Mouse (Mus musculus) megakaryocyte, embryonic 14.5 days (primary cell): ENCODE data around the gene Timeless. TPM values are rescaled to one million over a fixed set of nuclear protein-coding genes. Genes with fewer than 3 reads are reported as not detected.
"Not testable (repeated sequence)": the region's sequence is repeated elsewhere in the genome, so short reads cannot be mapped to it uniquely, and the experiment has no call there.

Experiments
- H3K27me3 ChIP-seq: replicated peaks from 2 replicates; pipeline ENCODE3; 2012; ENCODE audit warnings: inconsistent platforms
- H3K36me3 ChIP-seq: replicated peaks from 2 replicates; pipeline ENCODE3; 2012; ENCODE audit warnings: low read length, inconsistent platforms, mixed read lengths
- H3K4me1 ChIP-seq: 2 replicates; pipeline ENCODE4 v1.6.1; 2012; ENCODE audit warnings: inconsistent platforms
- H3K4me3 ChIP-seq: replicated peaks from 2 replicates; pipeline ENCODE3; 2012; ENCODE audit warnings: moderate library complexity, mild to moderate bottlenecking, inconsistent platforms
- H3K9me3 ChIP-seq: 2 replicates; pipeline ENCODE4 v1.6.1; 2012; ENCODE audit warnings: inconsistent platforms
- FLI1 ChIP-seq: IDR thresholded peaks from 2 replicates; pipeline ENCODE4 v1.6.1; 2012; ENCODE audit warnings: low read length, inconsistent platforms, mixed read lengths
- GATA1 ChIP-seq: IDR thresholded peaks from 3 replicates; pipeline ENCODE4 v1.6.1; 2012; ENCODE audit warnings: mixed read lengths, low read length, inconsistent platforms, borderline replicate concordance
- polyA plus RNA-seq: library from polyadenylated mRNA; stranded (reverse); fragments of >175 nt; gene quantifications from 2 replicates; pipeline ENCODE4 v1.2.3, GENCODE M21; 2012; ENCODE audit warnings: low replicate concordance; ENCODE audit not compliant: insufficient read depth

Gene Timeless
- polyA plus RNA-seq, 1 experiment = 8.3 TPM

DNA sequence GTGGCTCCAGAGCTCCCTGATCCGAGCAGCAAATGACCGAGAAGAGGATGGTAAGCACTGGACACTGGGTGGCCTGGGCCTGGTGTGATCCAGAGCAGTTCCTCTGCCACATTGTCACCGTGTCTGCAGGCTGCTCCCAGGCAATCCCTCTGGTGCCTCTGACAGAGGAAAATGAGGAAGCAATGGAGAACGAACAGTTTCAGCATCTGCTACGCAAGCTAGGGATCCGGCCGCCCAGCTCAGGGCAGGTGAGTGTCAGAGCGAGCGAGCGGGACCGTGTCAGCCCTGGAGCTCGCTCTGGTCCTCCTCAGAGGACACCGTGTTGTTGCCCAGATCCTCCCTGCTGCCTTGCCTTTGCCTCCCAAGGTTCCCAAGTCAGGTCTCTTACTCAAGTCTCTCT, 18.7 kb downstream of the Timeless start:
- peaks cover 73% of the 10 kb centered on the region for H3K36me3 ChIP-seq
- no peak overlapping the region for H3K4me3 ChIP-seq
- no peaks in the 10 kb centered on the region for H3K9me3 ChIP-seq
- no peaks in the 10 kb centered on the region for H3K27me3 ChIP-seq
- peaks cover 7% of the 10 kb centered on the region; the same call in 1 of the 2 replicates for H3K4me1 ChIP-seq
- TF ChIP-seq FLI1 (no peak), GATA1 (no peak)

DNA sequence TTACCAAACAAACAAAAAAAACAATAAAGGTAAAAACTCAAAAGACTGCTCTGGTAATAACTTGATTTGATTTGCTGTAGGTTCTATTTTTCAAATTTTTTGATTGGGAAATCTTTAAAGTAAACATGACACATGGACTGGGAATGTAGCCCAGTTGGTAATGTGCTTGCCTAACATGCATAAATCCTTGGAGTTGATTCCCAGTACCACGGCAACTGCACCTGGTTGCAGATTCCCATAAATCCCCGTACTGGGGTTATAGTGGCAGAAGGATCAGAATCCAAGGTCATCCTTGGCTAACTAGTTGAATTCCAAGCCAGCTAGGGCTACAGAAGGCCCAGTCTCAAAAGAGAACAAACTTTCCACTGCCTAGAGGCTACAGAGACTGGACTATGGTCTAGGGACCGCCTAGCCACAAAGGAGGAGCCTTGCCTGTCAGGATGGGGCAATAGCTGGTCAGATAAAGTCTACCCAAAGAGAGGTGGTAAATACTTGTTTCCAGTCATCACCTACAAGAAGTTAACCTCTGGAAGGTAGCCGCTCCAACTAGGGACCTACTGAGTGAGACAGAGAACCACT, 21.9 kb downstream of the Timeless start, which contains the start of gene Apon:
TSS of gene Apon (plus strand) at position 420 of the 579 bp plus-strand sequence.
- Histone ChIP-seq H3K27me3 (no peaks in the 10 kb centered on the region), H3K4me3 (no peak within 1 kb of the TSS), H3K4me1 (peaks cover 1% of the 10 kb centered on the region), H3K9me3 (no peaks in the 10 kb centered on the region), H3K36me3 (peaks cover 42% of the 10 kb centered on the region)
- TF ChIP-seq FLI1 (no peak), GATA1 (no peak)

DNA sequence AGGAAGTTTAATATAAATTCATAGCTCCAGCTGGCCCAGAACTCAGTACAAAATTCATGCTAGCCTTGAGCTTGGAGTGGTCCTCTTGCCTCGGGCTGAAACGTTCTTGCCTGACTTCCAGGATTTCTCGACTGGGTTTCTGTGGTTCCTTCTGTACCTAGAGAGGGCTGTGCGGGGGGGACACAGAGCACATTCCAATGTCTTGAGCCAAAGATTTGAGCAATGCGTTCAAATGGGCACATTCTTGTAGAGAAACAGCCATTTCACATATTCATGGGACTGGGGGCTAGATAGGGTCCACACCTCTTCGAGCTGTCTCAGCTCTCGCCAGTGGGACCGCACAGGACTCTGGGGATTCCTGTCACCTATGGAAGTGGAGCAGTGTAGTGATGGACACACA, 24.1 kb downstream of the Timeless start:
- no peak for TF ChIP-seq GATA1
- TF ChIP-seq FLI1 = no peak
- Histone ChIP-seq H3K36me3 (peaks cover 21% of the 10 kb centered on the region), H3K27me3 (no peaks in the 10 kb centered on the region), H3K9me3 (no peaks in the 10 kb centered on the region), H3K4me3 (no peak overlapping the region), H3K4me1 (peaks cover 13% of the 10 kb centered on the region)

DNA sequence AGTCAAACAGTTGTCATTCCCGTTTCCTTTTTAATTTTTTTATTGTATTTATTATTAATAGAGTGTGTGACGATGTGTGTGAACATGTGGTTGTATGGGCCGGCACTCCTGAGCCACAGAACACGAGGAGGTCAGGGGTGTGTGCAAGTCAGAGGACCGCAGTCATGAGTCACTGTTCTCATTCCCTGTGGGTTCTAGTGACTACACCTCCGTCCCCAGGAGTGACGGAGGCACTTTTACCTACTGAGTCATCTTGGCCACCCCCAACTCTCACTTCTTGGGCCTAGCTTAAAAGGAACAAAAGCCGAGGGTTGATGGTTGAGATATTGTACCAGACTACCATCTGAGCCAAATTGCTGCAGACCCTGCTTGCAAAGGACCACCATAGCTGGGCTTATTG, 24.5 kb downstream of the Timeless start:
- no peaks in the 10 kb centered on the region for H3K9me3 ChIP-seq
- H3K36me3 ChIP-seq = peaks cover 17% of the 10 kb centered on the region
- H3K4me1 ChIP-seq = peaks cover 13% of the 10 kb centered on the region
- no peak for TF ChIP-seq FLI1
- no peak for TF ChIP-seq GATA1
- no peak overlapping the region for H3K4me3 ChIP-seq
- no peaks in the 10 kb centered on the region for H3K27me3 ChIP-seq

DNA sequence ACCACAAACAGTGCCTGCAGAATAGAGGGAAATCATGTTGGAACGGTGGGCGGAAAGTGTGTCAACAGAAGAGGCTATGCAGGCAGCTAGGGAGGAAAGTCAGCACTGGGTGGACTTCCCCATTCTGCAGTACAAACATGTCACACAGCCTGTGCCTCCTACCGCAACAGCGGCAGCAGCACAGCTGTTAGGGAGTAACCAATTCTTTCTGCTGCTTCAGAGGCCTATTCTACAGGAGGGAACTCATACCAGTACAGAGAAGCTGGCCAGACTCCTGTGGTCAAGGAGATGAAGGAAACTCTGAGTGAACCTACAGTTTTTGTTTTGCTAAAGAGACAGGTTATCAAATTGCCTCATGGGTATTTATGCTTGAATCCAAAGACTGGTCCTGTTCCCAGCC, 27.1 kb downstream of the Timeless start:
- Histone ChIP-seq H3K9me3 (no peaks in the 10 kb centered on the region), H3K36me3 (no peaks in the 10 kb centered on the region), H3K4me3 (peak overlapping the region; percentile 42), H3K4me1 (peaks cover 21% of the 10 kb centered on the region), H3K27me3 (no peaks in the 10 kb centered on the region)
- TF ChIP-seq GATA1 (no peak), FLI1 (no peak)

DNA sequence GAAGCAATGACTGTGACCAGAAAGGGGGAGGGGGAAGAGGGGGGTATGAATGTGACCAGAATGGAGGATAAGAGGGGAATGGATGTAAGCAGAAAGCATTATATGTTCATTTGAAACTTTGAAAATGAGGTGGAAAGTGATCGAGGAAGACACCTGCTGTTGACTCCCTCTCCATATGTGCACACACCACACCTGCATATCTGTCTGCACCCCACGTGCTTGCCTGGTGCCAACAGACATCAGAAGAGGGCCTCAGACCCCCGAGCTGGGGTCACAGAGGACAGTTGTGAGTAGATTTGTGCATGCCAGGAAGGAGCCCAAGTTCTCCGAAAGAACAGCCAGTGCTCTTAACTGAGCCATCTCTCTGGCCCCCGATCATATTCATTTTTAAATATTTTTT, 28.1 kb downstream of the Timeless start:
- Histone ChIP-seq H3K36me3 (no peaks in the 10 kb centered on the region), H3K4me1 (peaks cover 21% of the 10 kb centered on the region), H3K27me3 (no peaks in the 10 kb centered on the region), H3K9me3 (no peaks in the 10 kb centered on the region), H3K4me3 (no peak overlapping the region)
- TF ChIP-seq GATA1 = no peak
- TF ChIP-seq FLI1 = no peak

DNA sequence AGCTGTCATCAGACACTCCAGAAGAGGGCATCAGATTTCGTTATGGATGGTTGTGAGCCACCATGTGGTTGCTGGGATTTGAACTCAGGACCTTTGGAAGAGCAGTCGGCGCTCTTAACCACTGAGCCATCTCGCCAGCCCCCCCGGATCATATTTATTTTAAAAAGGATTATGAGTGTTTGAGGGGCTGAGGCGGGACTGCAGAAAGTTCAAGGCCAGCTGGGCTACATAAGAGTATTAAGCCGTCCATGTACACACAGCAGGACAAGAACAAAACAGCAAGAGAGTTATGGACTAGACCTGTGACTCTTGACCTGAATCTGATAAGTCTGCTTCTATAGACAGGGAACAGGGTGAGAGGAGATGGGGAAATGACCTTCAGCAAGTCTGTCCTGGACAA, 28.5 kb downstream of the Timeless start:
- H3K9me3 ChIP-seq, H3K4me3 ChIP-seq, H3K27me3 ChIP-seq, H3K36me3 ChIP-seq: not testable (repeated sequence)
- H3K4me1 ChIP-seq = peaks cover 23% of the 10 kb centered on the region

DNA sequence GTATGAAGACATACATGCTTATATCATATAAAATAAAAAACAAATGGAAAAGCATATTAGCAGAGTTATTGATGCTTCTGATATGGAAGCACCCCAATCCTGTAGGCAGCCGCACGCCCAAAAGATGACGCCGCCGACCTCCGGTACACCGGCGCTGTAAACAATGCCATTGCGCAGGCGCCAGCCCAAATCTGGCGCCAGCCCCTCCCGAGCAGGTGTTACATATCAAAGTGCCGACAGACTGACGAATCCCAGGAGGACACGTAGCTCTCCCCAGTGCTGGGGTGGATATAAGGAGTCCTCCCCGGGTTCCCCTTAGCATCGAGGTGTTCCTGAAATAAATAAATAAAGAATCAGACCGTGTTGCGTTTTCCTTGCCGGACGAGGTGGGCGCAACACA, 30.4 kb downstream of the Timeless start:
- Histone ChIP-seq H3K4me1 (peaks cover 24% of the 10 kb centered on the region), H3K36me3 (no peaks in the 10 kb centered on the region), H3K27me3 (no peaks in the 10 kb centered on the region), H3K4me3 (no peak overlapping the region), H3K9me3 (no peaks in the 10 kb centered on the region)
- TF ChIP-seq FLI1 = no peak
- TF ChIP-seq GATA1 = no peak

DNA sequence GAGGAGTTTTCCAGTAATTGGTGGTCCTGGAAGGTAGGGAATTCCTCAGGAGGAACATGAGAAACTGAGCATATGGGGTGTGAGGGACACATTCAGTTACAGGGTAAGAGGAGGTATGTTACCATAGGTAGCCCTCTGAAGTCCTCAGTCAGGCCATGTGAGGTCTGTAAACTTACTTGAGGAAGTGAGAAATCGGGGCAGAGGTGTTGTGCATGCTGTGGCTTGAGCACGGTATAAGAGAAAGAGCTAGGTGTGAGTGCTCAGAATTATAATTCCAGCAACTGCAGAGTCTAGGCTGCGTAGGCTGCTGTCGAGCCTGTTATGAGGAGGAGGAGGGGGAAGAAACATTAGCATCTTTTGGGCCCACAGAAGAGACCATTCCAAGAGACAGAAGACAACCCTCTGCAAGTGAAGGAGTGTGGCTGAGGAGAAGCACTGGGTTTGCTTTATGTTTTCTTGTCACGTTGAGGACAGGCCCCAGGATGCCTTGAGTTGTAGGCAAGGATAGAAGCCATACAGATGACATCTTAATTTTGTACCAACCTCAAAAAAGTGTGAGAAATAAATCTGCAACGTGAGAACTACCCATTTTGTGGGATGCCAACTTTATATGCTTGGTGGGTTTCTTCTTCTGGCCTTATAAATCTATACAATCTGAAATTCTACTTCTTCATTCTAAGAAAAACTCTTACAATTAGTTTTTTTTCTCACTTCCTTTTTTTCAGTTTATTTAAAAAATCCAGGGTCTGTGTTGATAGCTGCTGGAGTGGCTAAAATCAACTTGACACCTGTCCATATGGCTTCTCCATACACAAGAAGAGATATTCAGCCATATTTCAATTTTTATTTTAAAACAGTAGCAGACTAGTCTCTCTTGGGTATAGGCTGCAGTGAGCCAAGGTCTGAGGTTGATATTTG, 31.8 kb downstream of the Timeless start:
- Histone ChIP-seq H3K27me3 (no peaks in the 10 kb centered on the region), H3K4me3 (no peak overlapping the region), H3K9me3 (no peaks in the 10 kb centered on the region), H3K4me1 (peaks cover 27% of the 10 kb centered on the region), H3K36me3 (no peaks in the 10 kb centered on the region)
- TF ChIP-seq GATA1 (no peak), FLI1 (no peak)

DNA sequence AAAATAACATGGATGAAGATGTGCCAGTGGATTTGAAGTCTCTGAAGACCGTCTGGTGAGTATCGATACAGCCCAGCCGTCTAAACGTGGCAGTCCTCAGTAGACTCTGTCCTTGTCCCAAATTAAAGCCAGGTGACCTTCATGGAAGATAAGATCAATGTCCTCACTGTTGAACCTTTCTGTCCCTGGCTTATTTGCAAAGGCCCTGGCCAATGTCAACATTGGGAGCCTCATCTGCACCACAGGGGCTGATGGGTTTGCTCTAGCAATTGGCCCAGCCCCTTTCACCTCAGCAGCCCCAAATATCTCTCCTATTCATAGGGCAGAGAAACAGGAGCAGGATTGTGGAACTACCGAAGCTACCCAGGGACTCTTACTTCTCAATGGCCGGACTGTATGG, 36.5 kb downstream of the Timeless start, which contains the start of gene Apof:
TSS of gene Apof (plus strand) at position 301 of the 400 bp plus-strand sequence.
- TF ChIP-seq FLI1 = no peak
- TF ChIP-seq GATA1 = no peak
- Histone ChIP-seq H3K9me3 (no peaks in the 10 kb centered on the region), H3K4me1 (peaks cover 37% of the 10 kb centered on the region), H3K36me3 (peaks cover 5% of the 10 kb centered on the region), H3K27me3 (no peaks in the 10 kb centered on the region), H3K4me3 (peak within 1 kb of the TSS; percentile 98)
